Mouse (Mus musculus) midbrain, postnatal 0 days (tissue): ENCODE data around the gene Cit. TPM values are rescaled to one million over a fixed set of nuclear protein-coding genes. Genes with fewer than 3 reads are reported as not detected.
"Not testable (repeated sequence)": the region's sequence is repeated elsewhere in the genome, so short reads cannot be mapped to it uniquely, and the experiment has no call there.

ENCODE experiments used
- ATAC-seq: fragments of 200-750 bp; cut with Nextera tagmentation; 2 replicates; pipeline ENCODE4 v1.8.0; 2017; ENCODE audit warnings: moderate number of reproducible peaks, mild to moderate bottlenecking, moderate TSS enrichment, moderate library complexity; ENCODE audit not compliant: low FRiP score
- DNase-seq: peaks from one replicate; pipeline ENCODE4 v3.0.0-alpha.2; 2015; ENCODE audit warnings: low spot score
- H3K27ac ChIP-seq: fragments of 300-500 bp; sonication (generic); 2 replicates; pipeline ENCODE4 v1.5.1; 2014; ENCODE audit warnings: low read depth, mild to moderate bottlenecking, low read length, mixed read lengths
- H3K27me3 ChIP-seq: fragments of 300-500 bp; sonication (generic); 2 replicates; pipeline ENCODE4 v1.6.1; 2014; ENCODE audit warnings: low read length, control low read depth, mixed read lengths; ENCODE audit not compliant: insufficient read depth
- H3K36me3 ChIP-seq: fragments of 300-500 bp; sonication (generic); 2 replicates; pipeline ENCODE4 v1.6.1; 2014; ENCODE audit warnings: low read length, control low read depth, mixed read lengths; ENCODE audit not compliant: insufficient read depth
- H3K4me1 ChIP-seq: fragments of 300-500 bp; sonication (generic); 2 replicates; pipeline ENCODE4 v1.6.1; 2014; ENCODE audit warnings: mild to moderate bottlenecking, control low read depth, antibody characterized with exemption, low read length, mixed read lengths; ENCODE audit not compliant: insufficient read depth
- H3K4me2 ChIP-seq: fragments of 300-500 bp; sonication (generic); 2 replicates; pipeline ENCODE4 v1.6.1; 2014; ENCODE audit warnings: low read depth, mild to moderate bottlenecking, low read length, mixed read lengths; ENCODE audit not compliant: poor library complexity, severe bottlenecking
- H3K4me3 ChIP-seq: fragments of 300-500 bp; sonication (generic); 2 replicates; pipeline ENCODE4 v1.5.1; 2014; ENCODE audit warnings: low read depth, mild to moderate bottlenecking, low read length, moderate library complexity
- H3K9ac ChIP-seq: fragments of 300-500 bp; sonication (generic); replicated peaks from 2 replicates; pipeline ENCODE4 v1.6.1; 2014; ENCODE audit warnings: mild to moderate bottlenecking, low read length, moderate library complexity, mixed read lengths; ENCODE audit not compliant: poor library complexity, severe bottlenecking
- H3K9me3 ChIP-seq: fragments of 300-500 bp; sonication (generic); 2 replicates; pipeline ENCODE4 v1.6.1; 2016; ENCODE audit warnings: low read length, control low read depth
- CTCF ChIP-seq: IDR thresholded peaks from 2 replicates; pipeline ENCODE4 v1.5.1; 2016; ENCODE audit warnings: antibody characterized with exemption, mild to moderate bottlenecking
- WGBS: fragments of 180-500 bp; shearing (Covaris S2); extraction: QIAGEN DNeasy Blood & Tissue Kit; methylation state at CpG from one replicate; pipeline ENCODE4 v1.1.7; 2014; 5-methylcytosine and 5-hydroxymethylcytosine counted together
- polyA plus RNA-seq: library from polyadenylated mRNA; unstranded; fragments of >200 nt; fragmentation: Nextera tagmentation; extraction: Ambion mirVana; gene quantifications from 2 replicates; pipeline ENCODE4 v1.2.1, GENCODE M21; 2015
- total RNA-seq: library from RNA; depleted of rRNA; stranded (reverse); fragments of >200 nt; gene quantifications from 2 replicates; pipeline ENCODE4 v1.2.3, GENCODE M21; 2014

Gene Cit
- total and polyA plus RNA-seq, 2 experiments from 2014 or later: 34.7 to 35.9 TPM

- Histone ChIP-seq H3K9ac (no peak overlapping the region), H3K36me3 (no peaks in the 10 kb centered on the region), H3K4me1 (no peaks in the 10 kb centered on the region), H3K27me3 (no peaks in the 10 kb centered on the region), H3K9me3 (no peaks in the 10 kb centered on the region), H3K4me2 (no peak overlapping the region), H3K4me3 (no peak overlapping the region), H3K27ac (no peak overlapping the region)
- whole genome bisulfite sequencing: 77% methylated on average over 9 of the region's 9 CpGs
- TF ChIP-seq CTCF: no peak
- ATAC-seq: no peak
- DNase-seq: no peak
These were observed 25.1 kb upstream of the Cit start for GRCm38 (mm10) chr5:115819966-115820365.

GRCm38 (mm10) chr5:115821200-115821599, 23.9 kb upstream of the Cit start:
- Histone ChIP-seq H3K36me3 (no peaks in the 10 kb centered on the region), H3K9me3 (no peaks in the 10 kb centered on the region), H3K4me2 (no peak overlapping the region), H3K4me1 (no peaks in the 10 kb centered on the region), H3K4me3 (no peak overlapping the region), H3K27me3 (no peaks in the 10 kb centered on the region), H3K27ac (no peak overlapping the region), H3K9ac (no peak overlapping the region)
- peak; percentile 23 for TF ChIP-seq CTCF
- DNase-seq (no peak), ATAC-seq (no peak)
- 90% methylated on average over 12 of the region's 12 CpGs for WGBS

- DNase-seq: no peak
- WGBS: 93% methylated on average over 7 of the region's 7 CpGs
- no peaks in the 10 kb centered on the region for H3K36me3 ChIP-seq
These were observed 23.2 kb upstream of the Cit start for GRCm38 (mm10) chr5:115821910-115822309.

GRCm38 (mm10) chr5:115832754-115833153, 12.3 kb upstream of the Cit start:
- Histone ChIP-seq H3K27ac (no peak overlapping the region), H3K4me2 (no peak overlapping the region), H3K36me3 (no peaks in the 10 kb centered on the region), H3K9ac (no peak overlapping the region), H3K9me3 (no peaks in the 10 kb centered on the region), H3K27me3 (no peaks in the 10 kb centered on the region), H3K4me3 (no peak overlapping the region), H3K4me1 (no peaks in the 10 kb centered on the region)
- no peak for TF ChIP-seq CTCF
- ATAC-seq (no peak), DNase-seq (no peak)
- 95% methylated on average over 2 of the region's 2 CpGs for WGBS

More at GRCm38 (mm10) chr5:115821910-115822309, 23.2 kb upstream of the Cit start:
- no peak for ATAC-seq
- Histone ChIP-seq H3K4me2 (no peak overlapping the region), H3K9ac (no peak overlapping the region), H3K4me1 (no peaks in the 10 kb centered on the region), H3K4me3 (no peak overlapping the region), H3K27ac (no peak overlapping the region), H3K27me3 (no peaks in the 10 kb centered on the region), H3K9me3 (no peaks in the 10 kb centered on the region)
- TF ChIP-seq CTCF: no peak

- H3K9me3 ChIP-seq, H3K4me1 ChIP-seq, ATAC-seq, H3K4me3 ChIP-seq, H3K9ac ChIP-seq, DNase-seq, H3K4me2 ChIP-seq, H3K36me3 ChIP-seq, H3K27ac ChIP-seq, H3K27me3 ChIP-seq: not testable (repeated sequence)
These were observed 11.3 kb upstream of the Cit start for GRCm38 (mm10) chr5:115833806-115834205.

- H3K36me3 ChIP-seq: no peaks in the 10 kb centered on the region
- no peaks in the 10 kb centered on the region for H3K4me1 ChIP-seq
- H3K9ac ChIP-seq: no peak overlapping the region
- H3K27me3 ChIP-seq: no peaks in the 10 kb centered on the region
- H3K4me2 ChIP-seq: no peak overlapping the region
- no peak for DNase-seq
- no peak overlapping the region for H3K4me3 ChIP-seq
- H3K9me3 ChIP-seq: no peaks in the 10 kb centered on the region
- TF ChIP-seq CTCF: peak; percentile 40
- ATAC-seq: no peak
- WGBS: 67% methylated on average over 7 of the region's 7 CpGs
- no peak overlapping the region for H3K27ac ChIP-seq
These were observed 9.8 kb upstream of the Cit start for GRCm38 (mm10) chr5:115835291-115835690.

- H3K4me3 ChIP-seq: no peak overlapping the region
- no peak for DNase-seq
- H3K27me3 ChIP-seq: no peaks in the 10 kb centered on the region
- ATAC-seq: no peak
- no peak overlapping the region for H3K27ac ChIP-seq
- no peaks in the 10 kb centered on the region for H3K9me3 ChIP-seq
- no peaks in the 10 kb centered on the region for H3K36me3 ChIP-seq
- H3K4me1 ChIP-seq: no peaks in the 10 kb centered on the region
- no peak overlapping the region for H3K9ac ChIP-seq
- 64% methylated on average over 6 of the region's 6 CpGs for WGBS
- no peak for TF ChIP-seq CTCF
- no peak overlapping the region for H3K4me2 ChIP-seq
These were observed 7.0 kb upstream of the Cit start for GRCm38 (mm10) chr5:115838059-115838458.
